Mouse (Mus musculus): Measurements from ENCODE around the gene Npb.

DNA sequence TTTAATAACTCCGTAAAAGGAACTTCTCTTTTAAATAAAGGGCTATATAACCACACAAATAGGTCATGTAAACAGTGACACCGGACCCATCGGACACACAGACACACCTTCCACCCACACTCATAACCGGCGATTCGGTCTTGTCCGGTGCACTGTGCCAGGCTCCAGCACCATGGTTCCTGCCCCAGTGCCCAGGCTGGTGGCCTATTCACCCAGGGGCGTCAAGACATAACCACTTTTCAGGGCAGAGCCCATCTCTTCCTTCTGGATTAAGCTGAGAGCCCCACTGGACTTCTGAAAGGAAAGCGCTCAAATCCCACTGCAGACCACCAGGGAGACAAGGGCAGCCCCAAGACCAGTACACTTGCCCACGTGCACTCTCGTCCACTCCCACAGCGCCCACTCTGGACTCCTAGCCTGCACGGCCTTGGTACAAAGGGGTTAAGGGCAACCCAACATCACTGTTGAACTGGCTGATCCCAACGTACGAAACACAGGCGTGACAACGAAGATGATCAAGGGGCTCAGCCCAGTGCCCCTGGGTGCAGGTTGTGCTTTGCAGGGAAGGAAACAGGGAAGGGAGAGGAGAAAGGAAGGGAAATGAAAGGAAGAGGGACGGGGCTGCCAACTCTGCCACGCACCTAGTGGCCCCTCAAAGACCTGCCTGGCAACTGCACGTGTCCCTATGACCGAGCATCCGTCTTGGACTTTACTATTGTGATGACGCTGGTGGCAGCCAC lies 20.5 kb downstream of the Npb start:
- no peak for TF ChIP-seq POLR2A (IDR thresholded peaks at IDR 0.05; ENCODE audit: insufficient read length, low read depth)
- no peak for TF ChIP-seq REST (IDR thresholded peaks at IDR 0.05; ENCODE audit: insufficient read depth, insufficient read length)
- no peak for TF ChIP-seq TCF12 (IDR thresholded peaks at IDR 0.05; ENCODE audit: insufficient read depth, poor library complexity, severe bottlenecking)
- TF ChIP-seq MYOG (IDR thresholded peaks at IDR 0.05; ENCODE audit: control insufficient read depth in 1 of 3, insufficient read depth in 1 of 3, insufficient read length in 2 of 3, low read depth in 2 of 3), result no peak
- no peak for TF ChIP-seq POLR2AphosphoS2 (IDR thresholded peaks at IDR 0.05; ENCODE audit: insufficient read length, low read depth)
- no peak for TF ChIP-seq USF1 (IDR thresholded peaks at IDR 0.05; ENCODE audit: low read depth)
- TF ChIP-seq SRF (IDR thresholded peaks at IDR 0.05; ENCODE audit: control insufficient read depth, insufficient read length, low read depth), result no peak
- TF ChIP-seq CEBPB (IDR thresholded peaks at IDR 0.05; ENCODE audit: insufficient read depth, poor library complexity, severe bottlenecking), result no peak
- TF ChIP-seq MAX (IDR thresholded peaks at IDR 0.05; ENCODE audit: low read depth), result no peak
